ENCODE assay signal across 10 mouse cellular contexts in genomic region chr5:19400738-19401408, GRCm38 (mm10).
A peak's percentile ranks its signal among the peaks of the same experiment; 100 is the strongest.
DNase-seq lines count a peak whose midpoint lies in the region; ATAC-seq lines count a peak whose summit lies in the region.
"Had no signal": no experiment of that assay in that cellular context is flagged by ENCODE, and none has a peak within 500 bp of the region (broad histone marks: within the 10 kb centered on the region; RNA-seq: fewer than 3 reads in every experiment).

No protein-coding gene starts in this region.

- no peak overlapping the region for H3K4me3 ChIP-seq in kidney, embryonic 16.5 days (ENCODE audit: low read length)
- no peak overlapping the region for H3K4me3 ChIP-seq in hindbrain, embryonic 16.5 days (ENCODE audit: low read length)
- H3K4me3 ChIP-seq: embryonic facial prominence, embryonic 13.5 days; limb, embryonic 15.5 days had no signal

- WGBS in kidney, embryonic 16.5 days, result 41% methylated on average over 5 of the region's 5 CpGs
- WGBS in hindbrain, embryonic 16.5 days, result 48% methylated on average over 5 of the region's 5 CpGs

- no peaks in the 10 kb centered on the region for H3K27me3 ChIP-seq in kidney, embryonic 16.5 days (ENCODE audit: insufficient read depth, low read length)
- no peaks in the 10 kb centered on the region for H3K27me3 ChIP-seq in hindbrain, embryonic 16.5 days (replicated peaks; ENCODE audit: control insufficient read depth, insufficient read depth, low read length)
- H3K27me3 ChIP-seq: embryonic facial prominence, embryonic 13.5 days; limb, embryonic 15.5 days had no signal

- no peak overlapping the region for H3K9ac ChIP-seq in kidney, embryonic 16.5 days (replicated peaks; ENCODE audit: low read length)
- no peak overlapping the region for H3K9ac ChIP-seq in hindbrain, embryonic 16.5 days (ENCODE audit: low read depth, low read length)
- H3K9ac ChIP-seq: embryonic facial prominence, embryonic 13.5 days; limb, embryonic 15.5 days had no signal

- H3K36me3 ChIP-seq in kidney, embryonic 16.5 days (ENCODE audit: insufficient read depth, low read length), result no peaks in the 10 kb centered on the region
- H3K36me3 ChIP-seq in hindbrain, embryonic 16.5 days (ENCODE audit: control insufficient read depth, insufficient read depth, low read length), result no peaks in the 10 kb centered on the region
- H3K36me3 ChIP-seq: embryonic facial prominence, embryonic 13.5 days; limb, embryonic 15.5 days had no signal

- no peaks in the 10 kb centered on the region for H3K4me1 ChIP-seq in kidney, embryonic 16.5 days (ENCODE audit: insufficient read depth, low read length)
- H3K4me1 ChIP-seq in hindbrain, embryonic 16.5 days (ENCODE audit: control insufficient read depth, insufficient read depth, low read depth, low read length), result no peaks in the 10 kb centered on the region
- H3K4me1 ChIP-seq: embryonic facial prominence, embryonic 13.5 days; limb, embryonic 15.5 days had no signal

- no peak overlapping the region for H3K27ac ChIP-seq in kidney, embryonic 16.5 days (ENCODE audit: low read length)
- no peak overlapping the region for H3K27ac ChIP-seq in hindbrain, embryonic 16.5 days (ENCODE audit: low read depth, low read length)
- H3K27ac ChIP-seq: embryonic facial prominence, embryonic 13.5 days; limb, embryonic 15.5 days had no signal

- H3K4me2 ChIP-seq in kidney, embryonic 16.5 days (replicated peaks; ENCODE audit: low read depth, low read length), result no peak overlapping the region
- H3K4me2 ChIP-seq in hindbrain, embryonic 16.5 days (ENCODE audit: low read length), result no peak overlapping the region
- H3K4me2 ChIP-seq: embryonic facial prominence, embryonic 13.5 days; limb, embryonic 15.5 days had no signal

- DNase-seq in kidney, postnatal 10 days, result peak; percentile 10
- DNase-seq in ES-CJ7 (ENCODE audit: low read depth, low spot score), result peak; percentile 25
- DNase-seq in brain, adult 2 months (ENCODE audit: low read depth, low spot score), result peak; percentile 57
- peak; percentile 55 for DNase-seq in retina, postnatal 1 day
- no peak for DNase-seq in spleen, postnatal 10 days (ENCODE audit: low spot score in 2 of 2)
- DNase-seq in right cerebral cortex, postnatal 25 days, result no peak

- no peaks in the 10 kb centered on the region for H3K9me3 ChIP-seq in kidney, embryonic 16.5 days (ENCODE audit: low read length)
- H3K9me3 ChIP-seq in hindbrain, embryonic 16.5 days (ENCODE audit: control insufficient read depth, low read length), result no peaks in the 10 kb centered on the region
- H3K9me3 ChIP-seq: embryonic facial prominence, embryonic 13.5 days; limb, embryonic 15.5 days had no signal

- ATAC-seq in kidney, embryonic 16.5 days (ENCODE audit: low FRiP score, low TSS enrichment), result no peak
- ATAC-seq in hindbrain, embryonic 16.5 days, result peak; percentile 76

Comparison
In these comparisons a context has a peak if more than half of its experiments do, and no peak if none do; other contexts are left out.
1. DNase-seq: peak in kidney, postnatal 10 days (single experiment), ES-CJ7 (single experiment), brain, adult 2 months (single experiment) and retina, postnatal 1 day (single experiment); none in spleen, postnatal 10 days (0 of 2) and right cerebral cortex, postnatal 25 days (single experiment).